Mouse (Mus musculus) midbrain, postnatal 0 days (tissue): Measurements from ENCODE around the gene Zfp771. TPM values are rescaled to one million over a fixed set of nuclear protein-coding genes. Genes with fewer than 3 reads are reported as not detected.
A peak's percentile ranks its signal among the peaks of the same experiment; 100 is the strongest.

Source experiments
- ATAC-seq: fragments of 200-750 bp; cut with Nextera tagmentation; 2 replicates; pipeline ENCODE4 v1.8.0; 2017; ENCODE audit warnings: moderate number of reproducible peaks, mild to moderate bottlenecking, moderate TSS enrichment, moderate library complexity; ENCODE audit not compliant: low FRiP score
- DNase-seq: peaks from one replicate; pipeline ENCODE4 v3.0.0-alpha.2; 2015; ENCODE audit warnings: low spot score
- H3K27ac ChIP-seq: fragments of 300-500 bp; sonication (generic); 2 replicates; pipeline ENCODE4 v1.5.1; 2014; ENCODE audit warnings: low read depth, mild to moderate bottlenecking, low read length, mixed read lengths
- H3K27me3 ChIP-seq: fragments of 300-500 bp; sonication (generic); 2 replicates; pipeline ENCODE4 v1.6.1; 2014; ENCODE audit warnings: low read length, control low read depth, mixed read lengths; ENCODE audit not compliant: insufficient read depth
- H3K36me3 ChIP-seq: fragments of 300-500 bp; sonication (generic); 2 replicates; pipeline ENCODE4 v1.6.1; 2014; ENCODE audit warnings: low read length, control low read depth, mixed read lengths; ENCODE audit not compliant: insufficient read depth
- H3K4me1 ChIP-seq: fragments of 300-500 bp; sonication (generic); 2 replicates; pipeline ENCODE4 v1.6.1; 2014; ENCODE audit warnings: mild to moderate bottlenecking, control low read depth, antibody characterized with exemption, low read length, mixed read lengths; ENCODE audit not compliant: insufficient read depth
- H3K4me2 ChIP-seq: fragments of 300-500 bp; sonication (generic); 2 replicates; pipeline ENCODE4 v1.6.1; 2014; ENCODE audit warnings: low read depth, mild to moderate bottlenecking, low read length, mixed read lengths; ENCODE audit not compliant: poor library complexity, severe bottlenecking
- H3K4me3 ChIP-seq: fragments of 300-500 bp; sonication (generic); 2 replicates; pipeline ENCODE4 v1.5.1; 2014; ENCODE audit warnings: low read depth, mild to moderate bottlenecking, low read length, moderate library complexity
- H3K9ac ChIP-seq: fragments of 300-500 bp; sonication (generic); replicated peaks from 2 replicates; pipeline ENCODE4 v1.6.1; 2014; ENCODE audit warnings: mild to moderate bottlenecking, low read length, moderate library complexity, mixed read lengths; ENCODE audit not compliant: poor library complexity, severe bottlenecking
- H3K9me3 ChIP-seq: fragments of 300-500 bp; sonication (generic); 2 replicates; pipeline ENCODE4 v1.6.1; 2016; ENCODE audit warnings: low read length, control low read depth
- CTCF ChIP-seq: IDR thresholded peaks from 2 replicates; pipeline ENCODE4 v1.5.1; 2016; ENCODE audit warnings: antibody characterized with exemption, mild to moderate bottlenecking
- WGBS: fragments of 180-500 bp; shearing (Covaris S2); extraction: QIAGEN DNeasy Blood & Tissue Kit; methylation state at CpG from one replicate; pipeline ENCODE4 v1.1.7; 2014; 5-methylcytosine and 5-hydroxymethylcytosine counted together
- polyA plus RNA-seq: library from polyadenylated mRNA; unstranded; fragments of >200 nt; fragmentation: Nextera tagmentation; extraction: Ambion mirVana; gene quantifications from 2 replicates; pipeline ENCODE4 v1.2.1, GENCODE M21; 2015
- total RNA-seq: library from RNA; depleted of rRNA; stranded (reverse); fragments of >200 nt; gene quantifications from 2 replicates; pipeline ENCODE4 v1.2.3, GENCODE M21; 2014

The Zfp771 gene
- total and polyA plus RNA-seq, 2 experiments from 2014 or later: 80.2 to 94.5 TPM

GRCm38 (mm10) chr7:127260309-127261111 lies 16.4 kb downstream of the Zfp771 start, which contains the start of gene Dctpp1:
Gene Dctpp1 (minus strand): TSS chr7:127260709.
- under 1% methylated on average over 50 of the region's 50 CpGs for WGBS
- ATAC-seq (peak; percentile 99), DNase-seq (peak; percentile 99)
- peak within 1 kb of the TSS; percentile 64 for H3K9ac ChIP-seq
- H3K27ac ChIP-seq: peak within 1 kb of the TSS; percentile 47
- TF ChIP-seq CTCF: peak; percentile 94
- peaks cover 5% of the 10 kb centered on the region; the same call in 1 of the 2 replicates for H3K4me1 ChIP-seq
- H3K4me2 ChIP-seq: peak within 1 kb of the TSS; percentile 70
- no peaks in the 10 kb centered on the region for H3K9me3 ChIP-seq
- H3K36me3 ChIP-seq: 0 out of 2 replicates have a peak, but pooled peaks cover 3% of the 10 kb centered on the region
- no peaks in the 10 kb centered on the region for H3K27me3 ChIP-seq
- H3K4me3 ChIP-seq: peak within 1 kb of the TSS; percentile 63

GRCm38 (mm10) chr7:127262218-127262961 lies 18.3 kb downstream of the Zfp771 start:
- no peak overlapping the region for H3K4me3 ChIP-seq
- H3K36me3 ChIP-seq: no peaks in the 10 kb centered on the region
- ATAC-seq (no peak), DNase-seq (no peak)
- H3K9ac ChIP-seq: no peak overlapping the region
- peaks cover 5% of the 10 kb centered on the region; the same call in 1 of the 2 replicates for H3K4me1 ChIP-seq
- no peak for TF ChIP-seq CTCF
- no peak overlapping the region for H3K4me2 ChIP-seq
- no peaks in the 10 kb centered on the region for H3K27me3 ChIP-seq
- no peak overlapping the region for H3K27ac ChIP-seq
- H3K9me3 ChIP-seq: no peaks in the 10 kb centered on the region
- WGBS: 87% methylated on average over 10 of the region's 10 CpGs

GRCm38 (mm10) chr7:127263526-127263925 lies 19.5 kb downstream of the Zfp771 start:
- Histone ChIP-seq H3K4me2 (no peak overlapping the region), H3K9me3 (no peaks in the 10 kb centered on the region), H3K4me3 (no peak overlapping the region), H3K27ac (no peak overlapping the region), H3K36me3 (no peaks in the 10 kb centered on the region), H3K9ac (no peak overlapping the region), H3K27me3 (no peaks in the 10 kb centered on the region), H3K4me1 (peaks cover 5% of the 10 kb centered on the region; the same call in 1 of the 2 replicates)
- 90% methylated on average over 3 of the region's 3 CpGs for WGBS
- DNase-seq (no peak), ATAC-seq (no peak)
- TF ChIP-seq CTCF: no peak

- Histone ChIP-seq H3K27ac (no peak overlapping the region), H3K4me3 (no peak overlapping the region), H3K4me2 (no peak overlapping the region), H3K9ac (no peak overlapping the region), H3K4me1 (peaks cover 2% of the 10 kb centered on the region; the same call in 1 of the 2 replicates), H3K27me3 (no peaks in the 10 kb centered on the region), H3K9me3 (0 out of 2 replicates have a peak, but pooled peaks cover 5% of the 10 kb centered on the region), H3K36me3 (peaks cover 7% of the 10 kb centered on the region; the same call in 1 of the 2 replicates)
- ATAC-seq (no peak), DNase-seq (no peak)
- 96% methylated on average over 2 of the region's 2 CpGs for WGBS
- TF ChIP-seq CTCF: no peak
Observed at GRCm38 (mm10) chr7:127270256-127270655, 26.2 kb downstream of the Zfp771 start.

GRCm38 (mm10) chr7:127270666-127271065 lies 26.6 kb downstream of the Zfp771 start:
- 93% methylated on average over 5 of the region's 5 CpGs for WGBS

More at GRCm38 (mm10) chr7:127270666-127271065, 26.6 kb downstream of the Zfp771 start:
- no peak overlapping the region for H3K4me2 ChIP-seq
- TF ChIP-seq CTCF: no peak
- H3K27ac ChIP-seq: no peak overlapping the region
- peaks cover 7% of the 10 kb centered on the region; the same call in 1 of the 2 replicates for H3K36me3 ChIP-seq
- no peak for DNase-seq
- 0 out of 2 replicates have a peak, but pooled peaks cover 5% of the 10 kb centered on the region for H3K9me3 ChIP-seq
- no peak overlapping the region for H3K4me3 ChIP-seq
- H3K4me1 ChIP-seq: peaks cover 2% of the 10 kb centered on the region; the same call in 1 of the 2 replicates
- no peaks in the 10 kb centered on the region for H3K27me3 ChIP-seq
- no peak overlapping the region for H3K9ac ChIP-seq
- no peak for ATAC-seq
